Mouse (Mus musculus) CD4-positive naive resting alpha-beta T cell, adult 57 days (primary cell): ENCODE results near the gene Il5ra. TPM values are rescaled to one million over a fixed set of nuclear protein-coding genes. Genes with fewer than 3 reads are reported as not detected.

Experiments used
- total RNA-seq: library from RNA; stranded (reverse); gene quantifications from one replicate; pipeline ENCODE4 v1.2.4, GENCODE M21; 2023

Gene Il5ra
- 1.2 TPM for total RNA-seq

DNA sequence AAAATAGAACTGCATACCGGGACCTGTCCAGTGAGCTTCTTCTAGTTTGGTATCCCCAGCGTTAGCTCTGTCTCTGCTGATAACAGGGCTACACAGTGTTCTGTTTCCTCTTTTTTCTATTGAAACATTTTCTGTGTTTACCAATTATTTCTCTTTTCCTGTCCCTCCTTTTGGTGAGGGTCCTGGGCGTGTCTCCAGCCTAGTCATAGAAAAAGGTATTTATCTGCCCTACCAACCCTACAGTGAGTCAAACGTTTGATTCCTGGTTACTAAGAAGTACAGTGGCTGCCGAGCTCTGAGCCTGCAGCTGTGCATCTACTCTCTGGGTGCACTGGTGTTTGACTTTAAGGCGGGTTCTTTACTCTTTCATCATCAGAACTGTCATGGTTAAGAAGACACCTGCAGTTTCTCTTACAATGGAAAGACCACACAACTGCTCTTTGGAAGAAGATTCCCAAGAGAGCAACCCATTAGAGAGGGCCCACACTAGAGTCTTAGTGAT lies at the start of gene Il5ra:
Gene Il5ra, minus strand, starts transcription at position 151 of the 502 bp plus-strand sequence.

DNA sequence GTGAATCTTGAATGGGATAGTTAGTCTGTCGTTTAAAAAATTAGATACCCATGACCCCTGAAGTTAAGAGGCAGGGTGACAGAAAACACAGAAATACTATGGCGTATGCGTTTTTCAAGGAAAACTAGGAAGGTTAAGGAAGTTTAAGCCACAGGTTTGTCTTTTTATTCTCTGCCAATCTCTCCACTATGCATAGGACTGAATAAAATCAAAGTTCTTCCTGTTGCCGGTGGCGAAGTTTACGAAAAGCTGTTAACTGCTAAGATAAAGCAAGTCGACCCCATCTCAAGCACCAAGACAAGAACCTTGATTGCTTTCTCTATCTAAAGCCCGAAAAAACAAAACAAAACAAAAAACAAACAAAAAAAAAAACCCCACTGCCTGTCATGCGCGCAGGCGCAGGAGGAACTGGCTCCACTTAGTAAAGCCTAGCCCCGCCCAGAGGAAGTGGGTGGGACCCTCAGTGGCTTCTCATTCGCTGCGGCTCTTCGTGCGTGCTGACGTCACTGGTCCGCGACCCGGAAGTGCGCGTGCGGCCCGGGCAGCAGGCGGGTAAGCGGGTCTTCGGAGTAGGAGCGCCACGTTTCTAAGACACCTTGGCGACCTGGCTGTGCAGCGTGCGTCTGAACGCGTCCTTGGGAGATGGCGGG lies 19.9 kb upstream of the Il5ra start, which contains the start of gene Trnt1:
Gene Trnt1, plus strand, starts transcription at position 481 of the 650 bp plus-strand sequence.

Other genes starting within 250 kb of the Il5ra start
- gene Trnt1, start 20.1 kb upstream of the Il5ra start, total RNA-seq = 77.8 TPM
- 85.6 TPM for gene Crbn, start 51.0 kb upstream of the Il5ra start, total RNA-seq